Mouse (Mus musculus): ENCODE results near the gene Zfp870. TPM values are rescaled to one million over a fixed set of nuclear protein-coding genes. Genes with fewer than 3 reads are reported as not detected.

Gene Zfp870
- 7.4 and 8.6 TPM in 2 replicates for polyA plus RNA-seq (2016; fragmentation: Nextera tagmentation; extraction: Ambion mirVana)

DNA sequence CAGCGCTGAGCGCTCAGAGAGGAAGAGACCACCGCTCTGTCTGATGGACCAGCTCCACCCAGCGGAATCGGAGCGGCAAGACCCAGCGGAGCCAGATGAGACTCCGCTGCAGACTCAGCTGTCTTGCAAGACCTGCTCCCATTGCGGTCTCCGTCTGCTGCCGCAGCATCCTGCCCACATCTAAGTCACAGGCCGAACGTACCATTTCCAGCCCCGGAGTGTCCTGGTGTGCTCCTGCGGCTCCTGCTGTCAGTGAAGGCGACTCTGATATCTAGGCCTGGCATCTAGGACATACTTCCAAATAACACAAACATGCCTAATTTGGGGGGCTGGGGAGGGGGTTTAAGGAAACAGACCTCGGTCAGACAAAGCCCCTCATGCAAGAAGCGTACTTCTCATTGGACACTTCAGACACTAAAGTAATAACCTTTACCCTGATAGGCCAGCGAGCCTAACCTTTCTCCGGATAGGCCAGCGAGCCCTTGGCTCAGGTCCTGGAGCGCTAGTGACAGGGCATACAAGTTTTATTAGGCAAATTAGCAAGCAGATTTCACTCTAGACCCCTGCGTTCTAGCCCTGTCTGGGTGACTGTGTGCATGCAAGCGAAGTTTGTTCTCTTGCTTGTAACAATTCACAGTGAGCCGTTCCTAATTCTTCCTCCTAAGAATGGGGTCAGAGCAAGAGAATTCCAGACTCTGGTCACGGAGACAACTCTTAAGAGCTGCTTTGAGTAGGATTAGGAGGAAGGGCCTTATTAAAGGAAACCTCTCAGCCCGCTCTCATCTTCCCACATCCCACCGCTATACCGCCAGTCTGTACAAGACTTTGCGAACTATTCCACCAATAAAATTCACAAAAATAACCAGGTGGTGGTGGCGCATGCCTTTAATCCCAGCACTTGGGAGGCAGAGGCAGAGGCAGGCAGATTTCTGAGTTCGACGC, at the start of gene Zfp870:
Gene Zfp870, minus strand, starts transcription at position 404 of the 942 bp plus-strand sequence.
- Histone ChIP-seq H3K27me3 (ENCODE audit: poor library complexity, severe bottlenecking) (no peaks in the 10 kb centered on the region), H3K4me3 (peak within 1 kb of the TSS; percentile 80), H3K27ac (peak within 1 kb of the TSS; percentile 90), H3K36me3 (replicated peaks) (peaks cover 21% of the 10 kb centered on the region), H3K4me1 (peaks cover 21% of the 10 kb centered on the region), H3K9me3 (no peaks in the 10 kb centered on the region)
- WGBS: 12% methylated on average over 33 of the region's 33 CpGs
- peak; percentile 85 for DNase-seq (ENCODE audit: extremely low spot score, low spot score)

DNA sequence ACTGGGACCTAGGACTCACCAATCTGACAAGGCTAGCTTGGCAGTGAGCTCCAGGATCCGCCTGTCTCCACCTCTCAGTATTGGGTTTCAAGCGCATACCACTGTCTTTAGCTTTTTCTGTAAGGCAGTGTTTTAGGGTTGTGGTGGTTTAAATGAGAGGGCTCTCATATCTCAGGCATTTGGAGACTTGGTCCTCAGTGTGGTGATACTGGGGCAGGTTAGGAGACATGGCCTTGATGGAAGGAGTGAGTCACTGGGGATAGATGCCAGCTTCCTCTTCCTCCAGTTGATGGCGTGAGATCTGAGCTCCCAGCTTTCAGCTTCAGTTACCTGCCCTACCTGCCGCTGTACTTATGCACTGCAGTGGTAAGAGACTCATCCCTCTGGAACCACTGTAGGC, 48.4 kb upstream of the Zfp870 start:
- no peaks in the 10 kb centered on the region for H3K9me3 ChIP-seq
- WGBS: 85% methylated on average over 4 of the region's 4 CpGs
- no peaks in the 10 kb centered on the region for H3K27me3 ChIP-seq (ENCODE audit: poor library complexity, severe bottlenecking)
- H3K27ac ChIP-seq: no peak overlapping the region
- H3K36me3 ChIP-seq (replicated peaks): no peaks in the 10 kb centered on the region
- H3K4me1 ChIP-seq: no peaks in the 10 kb centered on the region
- DNase-seq (ENCODE audit: extremely low spot score, low spot score): no peak
- no peak overlapping the region for H3K4me3 ChIP-seq

DNA sequence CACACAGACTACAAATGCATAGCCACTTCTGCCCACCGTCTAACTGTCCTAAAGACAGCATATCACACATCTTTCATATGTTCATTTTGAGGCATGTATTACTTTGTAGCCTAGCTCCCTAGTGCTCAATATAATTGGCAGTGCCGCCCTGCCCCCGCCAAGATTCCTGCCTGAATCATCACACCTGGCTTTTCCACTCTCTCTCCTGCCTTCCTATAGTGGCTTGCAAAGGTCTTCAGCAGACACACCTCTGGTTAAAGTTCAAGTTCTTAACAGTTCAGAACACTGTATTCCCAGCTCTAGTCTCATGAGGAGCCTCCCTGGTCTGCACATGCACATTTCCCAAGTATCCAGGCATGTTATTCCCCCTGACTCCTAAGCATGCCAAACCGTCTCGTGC, 36.4 kb upstream of the Zfp870 start:
- H3K27ac ChIP-seq: no peak overlapping the region
- H3K4me3 ChIP-seq: no peak overlapping the region
- no peaks in the 10 kb centered on the region for H3K9me3 ChIP-seq
- no peak for DNase-seq (ENCODE audit: extremely low spot score, low spot score)
- no peaks in the 10 kb centered on the region for H3K36me3 ChIP-seq (replicated peaks)
- WGBS: 84% methylated on average over 5 of the region's 5 CpGs
- H3K27me3 ChIP-seq (ENCODE audit: poor library complexity, severe bottlenecking): peaks cover 16% of the 10 kb centered on the region; the same call in 1 of the 2 replicates
- H3K4me1 ChIP-seq: peaks cover 13% of the 10 kb centered on the region

DNA sequence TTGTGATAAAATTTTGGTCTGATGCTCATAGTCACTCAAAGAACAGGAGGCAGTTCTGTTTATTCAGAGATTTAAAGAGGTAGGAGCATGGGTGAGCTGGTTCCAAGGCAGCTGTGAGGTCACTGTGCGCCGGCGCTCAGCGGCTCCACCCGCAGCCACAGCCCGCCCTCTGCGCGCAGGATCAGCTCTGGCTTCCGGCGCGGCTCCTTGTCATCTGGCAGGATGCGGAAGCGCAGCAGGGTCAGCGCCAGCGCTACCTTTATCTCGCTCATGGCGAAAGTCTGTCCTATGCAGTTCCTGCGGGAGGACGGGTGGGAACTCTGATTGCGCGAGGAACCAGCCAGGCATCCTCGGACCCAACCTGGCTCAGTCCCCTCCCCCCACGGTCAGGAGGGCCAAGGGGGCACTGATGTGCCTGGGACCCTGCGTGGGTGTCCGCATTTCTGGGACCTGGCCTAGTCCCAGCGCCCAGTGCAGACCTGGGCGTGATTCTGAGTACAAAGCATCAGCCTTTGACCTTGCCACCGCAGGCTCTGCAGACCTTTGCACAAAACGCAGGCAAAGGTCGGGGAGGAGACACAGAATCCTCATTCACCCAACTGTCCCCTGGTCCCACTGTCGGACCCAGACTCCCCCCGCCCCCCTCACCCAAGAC, 33.3 kb upstream of the Zfp870 start:
- peaks cover 16% of the 10 kb centered on the region; the same call in 1 of the 2 replicates for H3K27me3 ChIP-seq (ENCODE audit: poor library complexity, severe bottlenecking)
- 15% methylated on average over 32 of the region's 32 CpGs for WGBS

DNA sequence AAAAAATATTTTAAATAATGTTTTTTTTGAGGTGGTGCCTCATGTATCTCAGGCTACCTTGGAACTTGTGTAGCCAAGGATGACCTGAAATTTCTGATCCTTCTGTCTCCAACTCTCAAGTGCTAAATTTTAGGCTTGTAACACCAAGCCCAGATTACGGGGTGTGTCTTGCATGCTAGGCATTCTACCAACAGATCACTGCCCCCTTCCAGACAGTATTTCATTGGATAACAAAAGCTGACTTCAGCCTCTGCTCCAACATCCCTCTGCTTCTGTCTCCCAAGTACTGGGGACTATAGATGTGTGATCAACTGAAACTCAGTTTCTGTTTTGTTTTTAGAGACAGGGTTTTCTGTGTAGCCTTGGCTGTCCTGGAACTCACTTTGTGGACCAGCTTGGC, 32.2 kb upstream of the Zfp870 start:
- Histone ChIP-seq H3K4me3 (no peak overlapping the region), H3K4me1 (peaks cover 13% of the 10 kb centered on the region), H3K27ac (no peak overlapping the region), H3K9me3 (peaks cover 13% of the 10 kb centered on the region; the same call in 1 of the 2 replicates), H3K27me3 (ENCODE audit: poor library complexity, severe bottlenecking) (peaks cover 16% of the 10 kb centered on the region; the same call in 1 of the 2 replicates), H3K36me3 (replicated peaks) (no peaks in the 10 kb centered on the region)
- 96% methylated on average over 1 of the region's 1 CpGs for WGBS
- DNase-seq (ENCODE audit: extremely low spot score, low spot score): no peak

More for the DNA sequence above, 33.3 kb upstream of the Zfp870 start:
- peak; percentile 75 for DNase-seq (ENCODE audit: extremely low spot score, low spot score)
- peaks cover 13% of the 10 kb centered on the region for H3K4me1 ChIP-seq
- no peaks in the 10 kb centered on the region for H3K36me3 ChIP-seq (replicated peaks)
- peak overlapping the region; percentile 85 for H3K27ac ChIP-seq
- peak overlapping the region; percentile 61 for H3K4me3 ChIP-seq
- H3K9me3 ChIP-seq: peaks cover 13% of the 10 kb centered on the region; the same call in 1 of the 2 replicates

DNA sequence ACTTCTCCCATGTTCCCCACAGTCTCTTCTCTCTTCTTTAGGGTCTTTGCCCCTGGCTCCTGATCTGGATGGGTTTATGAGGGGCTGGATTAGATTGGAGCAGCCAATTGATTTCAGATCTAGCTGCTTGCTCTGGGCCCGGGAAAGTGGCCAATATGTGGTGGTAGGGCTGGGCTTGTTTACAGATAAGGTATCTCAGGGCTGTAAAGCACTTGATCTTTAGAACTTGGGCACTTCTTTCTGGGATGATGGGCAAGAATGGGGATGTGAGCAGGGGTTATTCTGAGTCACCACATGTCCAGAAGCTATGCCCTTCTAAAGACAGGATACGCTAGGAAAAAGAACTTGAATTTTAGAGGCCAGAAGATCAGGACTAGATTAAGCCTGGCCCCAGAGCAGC, 27.7 kb upstream of the Zfp870 start:
- Histone ChIP-seq H3K36me3 (replicated peaks) (no peaks in the 10 kb centered on the region), H3K4me1 (peaks cover 1% of the 10 kb centered on the region), H3K27ac (no peak overlapping the region), H3K4me3 (no peak overlapping the region), H3K9me3 (peaks cover 13% of the 10 kb centered on the region; the same call in 1 of the 2 replicates), H3K27me3 (ENCODE audit: poor library complexity, severe bottlenecking) (no peaks in the 10 kb centered on the region)
- 79% methylated on average over 2 of the region's 2 CpGs for WGBS
- no peak for DNase-seq (ENCODE audit: extremely low spot score, low spot score)

DNA sequence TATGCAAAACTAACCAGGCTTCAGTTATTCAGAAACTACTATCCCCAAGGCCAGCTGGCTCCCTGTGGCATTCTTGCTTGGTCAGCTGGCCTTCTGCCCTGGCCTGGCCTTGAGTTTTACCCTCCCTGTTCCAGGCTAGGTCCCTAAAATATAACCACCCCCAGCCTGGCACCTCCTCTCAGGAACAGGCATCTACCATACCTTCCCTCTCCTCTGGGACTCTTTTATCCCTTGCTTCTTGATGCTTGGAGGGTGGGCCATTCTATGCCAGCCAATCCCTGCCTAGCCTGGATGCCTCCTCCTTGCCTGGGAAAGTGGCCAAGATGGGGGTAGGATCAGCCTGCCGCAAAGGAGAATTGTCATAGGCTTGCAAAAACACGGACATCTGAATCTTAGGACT, 25.7 kb upstream of the Zfp870 start, which contains the start of gene Cyp4f14:
Gene Cyp4f14, minus strand, starts transcription at position 212 of the 400 bp plus-strand sequence.
- H3K4me1 ChIP-seq: no peaks in the 10 kb centered on the region
- 87% methylated on average over 2 of the region's 2 CpGs for WGBS
- no peaks in the 10 kb centered on the region for H3K36me3 ChIP-seq (replicated peaks)
- no peak within 1 kb of the TSS for H3K4me3 ChIP-seq
- no peak within 1 kb of the TSS for H3K27ac ChIP-seq
- DNase-seq (ENCODE audit: extremely low spot score, low spot score): no peak
- H3K27me3 ChIP-seq (ENCODE audit: poor library complexity, severe bottlenecking): no peaks in the 10 kb centered on the region
- H3K9me3 ChIP-seq: peaks cover 13% of the 10 kb centered on the region; the same call in 1 of the 2 replicates

DNA sequence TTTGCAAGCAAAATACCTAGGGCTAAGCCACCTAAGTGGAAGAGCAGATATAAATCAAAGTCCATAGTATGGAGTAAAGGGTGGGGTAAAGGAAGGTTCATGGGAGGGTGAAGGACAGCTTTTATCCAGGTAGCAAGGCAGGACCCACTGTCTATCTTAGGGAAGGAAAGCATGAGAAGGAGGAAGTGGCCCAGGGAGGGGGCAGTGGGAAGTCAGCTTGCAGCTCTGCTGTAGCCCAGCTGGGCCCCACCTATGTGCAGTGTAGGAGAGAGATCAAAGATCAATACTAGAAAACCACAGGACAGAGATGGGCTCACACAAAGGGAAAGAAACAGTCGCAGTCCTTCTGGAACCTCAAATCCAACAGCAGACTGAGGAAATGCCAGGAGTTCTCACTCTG, 24.6 kb upstream of the Zfp870 start:
- Histone ChIP-seq H3K36me3 (replicated peaks) (no peaks in the 10 kb centered on the region), H3K27ac (no peak overlapping the region), H3K9me3 (peaks cover 8% of the 10 kb centered on the region; the same call in 1 of the 2 replicates), H3K27me3 (ENCODE audit: poor library complexity, severe bottlenecking) (no peaks in the 10 kb centered on the region), H3K4me3 (no peak overlapping the region), H3K4me1 (no peaks in the 10 kb centered on the region)
- DNase-seq (ENCODE audit: extremely low spot score, low spot score): no peak
- 91% methylated on average over 1 of the region's 1 CpGs for WGBS

DNA sequence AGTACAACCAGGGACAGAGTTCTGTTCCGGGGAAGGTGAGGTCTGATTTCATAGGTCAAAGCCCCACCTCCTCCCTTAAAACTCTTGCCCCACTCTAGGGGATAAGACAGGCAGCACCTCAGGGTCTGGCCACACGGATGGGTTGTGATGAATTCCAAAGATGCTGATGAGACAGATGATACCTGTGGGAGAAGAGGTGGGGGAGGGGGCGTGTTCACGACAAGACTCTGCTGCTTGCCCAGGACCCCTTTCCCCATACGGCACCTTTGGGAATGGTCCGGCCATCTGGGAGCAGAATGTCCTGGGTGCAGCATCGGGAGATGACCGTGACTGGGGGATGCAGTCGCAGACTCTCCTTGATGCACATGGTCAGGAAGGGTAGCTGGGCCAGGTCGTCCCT, 14.7 kb upstream of the Zfp870 start:
- H3K4me3 ChIP-seq: no peak overlapping the region
- 82% methylated on average over 10 of the region's 10 CpGs for whole genome bisulfite sequencing
- H3K9me3 ChIP-seq: no peaks in the 10 kb centered on the region
- H3K4me1 ChIP-seq: no peaks in the 10 kb centered on the region
- H3K27ac ChIP-seq: no peak overlapping the region
- H3K27me3 ChIP-seq (ENCODE audit: poor library complexity, severe bottlenecking): peaks cover 9% of the 10 kb centered on the region
- no peaks in the 10 kb centered on the region for H3K36me3 ChIP-seq (replicated peaks)
- no peak for DNase-seq (ENCODE audit: extremely low spot score, low spot score)

DNA sequence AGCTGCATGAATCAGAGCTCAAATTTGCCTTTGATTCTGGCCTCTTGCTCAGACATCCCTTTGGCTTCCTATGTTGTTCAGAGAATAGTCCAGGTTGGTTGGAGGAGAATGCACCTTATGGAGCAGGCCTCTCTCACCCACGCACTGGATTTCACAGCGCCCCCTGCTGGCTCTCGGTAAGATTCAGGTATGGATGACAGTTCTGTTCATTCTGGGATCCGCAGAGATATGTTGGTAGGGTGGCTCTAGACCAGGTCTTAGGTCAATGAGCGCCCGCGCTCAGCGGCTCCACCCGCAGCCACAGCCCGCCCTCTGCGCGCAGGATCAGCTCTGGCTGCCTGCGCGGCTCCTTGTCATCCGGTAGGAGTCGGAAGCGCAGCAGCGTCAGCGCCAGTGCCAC, 13.8 kb upstream of the Zfp870 start:
- H3K4me3 ChIP-seq: peak overlapping the region; percentile 34; the same call in 1 of the 2 replicates
- H3K9me3 ChIP-seq: no peaks in the 10 kb centered on the region
- 9% methylated on average over 19 of the region's 19 CpGs for WGBS

DNA sequence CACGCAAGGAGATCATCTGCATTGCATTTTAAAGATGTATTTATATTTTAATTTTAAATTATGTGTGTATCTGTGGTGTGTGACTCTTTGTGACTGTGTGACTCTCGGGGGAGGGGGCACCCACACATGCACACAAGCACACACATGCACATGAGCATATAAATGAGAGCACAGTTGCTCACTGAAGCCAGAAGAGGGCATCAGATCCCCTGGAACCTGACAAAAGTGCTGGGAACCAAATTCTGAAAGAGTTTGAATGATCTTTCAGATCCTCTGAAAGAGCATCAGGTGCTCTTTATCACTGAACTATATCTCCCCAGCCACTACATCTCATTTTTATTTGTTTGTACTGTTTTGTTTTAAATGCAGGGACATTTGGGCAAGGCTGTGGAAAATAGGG, 13.0 kb upstream of the Zfp870 start:
- H3K27me3 ChIP-seq (ENCODE audit: poor library complexity, severe bottlenecking): peaks cover 9% of the 10 kb centered on the region
- no peak overlapping the region for H3K4me3 ChIP-seq
- H3K4me1 ChIP-seq: no peaks in the 10 kb centered on the region
- no peak for DNase-seq (ENCODE audit: extremely low spot score, low spot score)
- H3K27ac ChIP-seq: no peak overlapping the region
- WGBS: 72% methylated on average over 2 of the region's 2 CpGs
- no peaks in the 10 kb centered on the region for H3K9me3 ChIP-seq
- no peaks in the 10 kb centered on the region for H3K36me3 ChIP-seq (replicated peaks)

More for the DNA sequence above, 13.8 kb upstream of the Zfp870 start:
- Histone ChIP-seq H3K27ac (no peak overlapping the region), H3K27me3 (ENCODE audit: poor library complexity, severe bottlenecking) (peaks cover 9% of the 10 kb centered on the region), H3K36me3 (replicated peaks) (no peaks in the 10 kb centered on the region), H3K4me1 (no peaks in the 10 kb centered on the region)
- DNase-seq (ENCODE audit: extremely low spot score, low spot score): peak; percentile 50

DNA sequence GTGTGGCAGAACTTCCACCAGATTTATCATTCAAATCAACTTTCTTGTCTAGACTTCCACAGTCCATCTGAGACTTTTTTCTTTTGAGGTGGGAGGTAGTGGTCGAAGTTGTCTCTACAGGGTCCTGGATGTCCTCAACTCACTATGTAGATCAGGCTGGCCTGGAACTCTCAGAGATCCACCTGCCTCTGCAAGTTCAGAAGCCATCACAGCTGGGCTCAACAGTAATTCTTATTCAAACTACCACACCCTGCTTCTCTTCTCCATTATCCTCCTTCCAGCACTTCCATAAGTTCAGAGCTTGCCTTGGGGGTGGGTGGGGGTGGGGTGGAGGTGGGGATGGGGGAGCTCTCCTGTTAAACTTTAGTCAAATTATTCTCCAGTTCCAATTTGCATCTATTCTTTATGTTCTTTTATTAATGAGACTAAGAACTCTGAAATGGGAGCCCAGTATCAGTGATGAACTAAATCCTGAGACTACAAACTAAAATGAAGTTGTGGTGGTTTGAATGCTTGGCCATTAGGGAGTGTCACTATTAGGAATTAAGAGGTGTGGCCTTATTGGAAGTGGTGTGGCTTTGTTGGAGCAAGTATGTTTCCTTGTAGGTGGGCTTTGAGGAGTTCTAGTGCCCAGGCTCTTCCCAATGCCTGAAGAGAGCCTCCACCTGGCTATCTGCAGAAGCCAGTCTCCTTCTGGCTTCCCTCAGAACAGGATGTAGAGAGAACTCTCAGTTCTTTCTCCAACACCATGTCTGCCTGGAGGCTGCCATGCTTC, 10.5 kb upstream of the Zfp870 start:
- H3K27me3 ChIP-seq (ENCODE audit: poor library complexity, severe bottlenecking): peaks cover 9% of the 10 kb centered on the region
- no peaks in the 10 kb centered on the region for H3K9me3 ChIP-seq
- no peak overlapping the region for H3K27ac ChIP-seq
- 79% methylated on average over 1 of the region's 1 CpGs for WGBS
- no peak for DNase-seq (ENCODE audit: extremely low spot score, low spot score)
- H3K4me1 ChIP-seq: no peaks in the 10 kb centered on the region
- H3K4me3 ChIP-seq: no peak overlapping the region
- no peaks in the 10 kb centered on the region for H3K36me3 ChIP-seq (replicated peaks)

Data from forebrain, embryonic 10.5 days (tissue).